Mouse (Mus musculus) left cerebral cortex, adult 9 months (tissue): Measurements from ENCODE around the gene Pax5.
"Not testable (repeated sequence)": the region's sequence is repeated elsewhere in the genome, so short reads cannot be mapped to it uniquely, and the experiment has no call there.

Experiments used
- DNase-seq, 2 experiments: peaks; one replicate each; pipeline ENCODE4 v3.0.0; 2022; ENCODE audit warnings: low spot score in 2 of 2

Pax5 gene

GRCm38 (mm10) chr4:44709740-44710700 is at the start of gene Pax5:
Pax5 (minus strand) TSS chr4:44710487.
- DNase-seq, result no peak

GRCm38 (mm10) chr4:44757131-44757530 is 46.8 kb upstream of the Pax5 start:
- not testable (repeated sequence) for DNase-seq

- DNase-seq, result peak; percentile 86 to 94
Measured at GRCm38 (mm10) chr4:44756134-44756951, 46.1 kb upstream of the Pax5 start.

GRCm38 (mm10) chr4:44755553-44756133 is 45.4 kb upstream of the Pax5 start, which contains the start of gene Zcchc7:
Zcchc7 (plus strand) TSS chr4:44755877.
- no peak for DNase-seq

GRCm38 (mm10) chr4:44740471-44740870 is 30.2 kb upstream of the Pax5 start:
- no peak for DNase-seq

GRCm38 (mm10) chr4:44721237-44721636 is 10.9 kb upstream of the Pax5 start:
- no peak for DNase-seq

- no peak for DNase-seq
Measured at GRCm38 (mm10) chr4:44720046-44720445, 9.8 kb upstream of the Pax5 start.

GRCm38 (mm10) chr4:44717676-44718075 is 7.4 kb upstream of the Pax5 start:
- DNase-seq, result no peak

GRCm38 (mm10) chr4:44716391-44716790 is 6.1 kb upstream of the Pax5 start:
- no peak for DNase-seq

- DNase-seq, result no peak
Measured at GRCm38 (mm10) chr4:44715621-44716160, 5.4 kb upstream of the Pax5 start.

- DNase-seq, result no peak
Measured at GRCm38 (mm10) chr4:44714111-44714621, 3.9 kb upstream of the Pax5 start.

- DNase-seq, result no peak
Measured at GRCm38 (mm10) chr4:44713554-44714051, 3.3 kb upstream of the Pax5 start.

GRCm38 (mm10) chr4:44712786-44713553 is 2.7 kb upstream of the Pax5 start:
- DNase-seq, result no peak

GRCm38 (mm10) chr4:44712051-44712700 is 1.9 kb upstream of the Pax5 start:
- no peak for DNase-seq

GRCm38 (mm10) chr4:44711136-44711900 is 1.0 kb upstream of the Pax5 start:
- no peak for DNase-seq

GRCm38 (mm10) chr4:44710701-44711097 is 412 bp upstream of the Pax5 start:
- DNase-seq, result no peak

GRCm38 (mm10) chr4:44709091-44709695 is 1.1 kb downstream of the Pax5 start:
- DNase-seq, result no peak

GRCm38 (mm10) chr4:44708311-44708710 is 2.0 kb downstream of the Pax5 start:
- no peak for DNase-seq

- DNase-seq, result no peak
Measured at GRCm38 (mm10) chr4:44706865-44707264, 3.4 kb downstream of the Pax5 start.
